Mouse (Mus musculus) liver, postnatal 0 days (tissue): Measurements from ENCODE around the gene Eif4g3.

Source experiments
- CTCF ChIP-seq: sonication (generic); IDR thresholded peaks from 2 replicates; pipeline ENCODE4 v1.5.1; 2016; ENCODE audit warnings: antibody characterized with exemption, low read depth
- EP300 ChIP-seq: IDR thresholded peaks from 2 replicates; pipeline ENCODE4 v1.6.1; 2016; ENCODE audit warnings: antibody characterized with exemption, low read depth, mild to moderate bottlenecking

DNA sequence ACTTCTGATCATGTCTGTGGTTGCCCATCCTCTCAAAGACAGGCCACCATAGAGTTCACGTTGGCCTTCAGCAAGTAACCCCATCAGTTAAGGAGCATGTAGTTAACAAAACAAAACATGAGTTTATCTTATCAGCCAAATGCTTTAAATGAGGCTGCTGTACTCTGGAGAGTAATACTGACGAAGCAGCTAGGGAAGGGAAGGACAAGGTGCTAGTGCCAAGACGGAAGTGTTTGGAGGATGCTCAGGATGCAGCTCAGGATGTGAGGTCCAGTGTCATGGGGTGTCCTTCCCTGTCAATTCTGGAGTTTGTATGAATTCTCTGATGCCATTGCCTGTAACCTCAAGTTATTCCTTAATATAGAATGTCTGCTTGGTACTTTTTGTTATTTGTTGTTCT is 75.0 kb downstream of the Eif4g3 start:
- TF ChIP-seq CTCF (no peak), EP300 (no peak; the same call in 1 of the 2 replicates)
